Mouse (Mus musculus) heart, adult 8-10 months (tissue): Measurements from ENCODE around the gene Acad10. TPM values are rescaled to one million over a fixed set of nuclear protein-coding genes. Genes with fewer than 3 reads are reported as not detected.

Experiments
- DNase-seq: peaks from one replicate; pipeline ENCODE4 v3.0.0; 2022; ENCODE audit warnings: low spot score
- total RNA-seq, 4 experiments: library from RNA; stranded (reverse); gene quantifications; 2 replicates each; pipeline ENCODE4 v1.2.4; 2022

Gene Acad10
- total RNA-seq, 4 experiments from 2014 or later, result 26.3 to 29.6 (median 26.9) TPM

- DNase-seq, result no peak
Measured at GRCm38 (mm10) chr5:121597332-121597731, 63.0 kb downstream of the Acad10 start.

- no peak for DNase-seq
Measured at GRCm38 (mm10) chr5:121596226-121596625, 64.1 kb downstream of the Acad10 start.

GRCm38 (mm10) chr5:121595758-121596157 is 64.6 kb downstream of the Acad10 start:
- DNase-seq, result no peak

- no peak for DNase-seq
Measured at GRCm38 (mm10) chr5:121594714-121595313, 65.5 kb downstream of the Acad10 start.

- peak; percentile 86 for DNase-seq
Measured at GRCm38 (mm10) chr5:121593451-121594401, 66.6 kb downstream of the Acad10 start, which contains the start of gene Aldh2. Gene Aldh2 (minus strand): TSS chr5:121593824.

- DNase-seq, result no peak
Measured at GRCm38 (mm10) chr5:121592816-121593407, 67.4 kb downstream of the Acad10 start.

GRCm38 (mm10) chr5:121592064-121592815 is 68.1 kb downstream of the Acad10 start:
- no peak for DNase-seq

GRCm38 (mm10) chr5:121591417-121592063 is 68.8 kb downstream of the Acad10 start:
- peak; percentile 40 for DNase-seq

GRCm38 (mm10) chr5:121589928-121590327 is 70.4 kb downstream of the Acad10 start:
- no peak for DNase-seq

GRCm38 (mm10) chr5:121586400-121587039 is 73.8 kb downstream of the Acad10 start:
- peak; percentile 74 for DNase-seq

GRCm38 (mm10) chr5:121585699-121586098 is 74.6 kb downstream of the Acad10 start:
- DNase-seq, result no peak

- DNase-seq, result no peak
Measured at GRCm38 (mm10) chr5:121585005-121585404, 75.3 kb downstream of the Acad10 start.

GRCm38 (mm10) chr5:121583765-121584501 is 76.4 kb downstream of the Acad10 start:
- DNase-seq, result peak; percentile 95

- no peak for DNase-seq
Measured at GRCm38 (mm10) chr5:121581945-121582344, 78.4 kb downstream of the Acad10 start.

- peak; percentile 43 for DNase-seq
Measured at GRCm38 (mm10) chr5:121576927-121577488, 83.3 kb downstream of the Acad10 start.

GRCm38 (mm10) chr5:121575867-121576266 is 84.4 kb downstream of the Acad10 start:
- DNase-seq, result no peak

- no peak for DNase-seq
Measured at GRCm38 (mm10) chr5:121574145-121574544, 86.2 kb downstream of the Acad10 start.
